Mouse (Mus musculus) central nervous system, embryonic 18 days (tissue): ENCODE results near the gene Ms4a12. TPM values are rescaled to one million over a fixed set of nuclear protein-coding genes. Genes with fewer than 3 reads are reported as not detected.

Source experiments
- polyA plus RNA-seq: library from polyadenylated mRNA; depleted of rRNA; stranded (reverse); fragments of >200 nt; gene quantifications from 2 replicates; pipeline ENCODE4 v1.2.3, GENCODE M21; 2012; rRNA removed

Ms4a12 gene
- polyA plus RNA-seq: not detected in 2 replicates

GRCm38 (mm10) chr19:11232348-11232747, at the start of gene Ms4a12:
Gene Ms4a12, minus strand, starts transcription at chr19:11232448.

GRCm38 (mm10) chr19:11266052-11266845, 34.0 kb upstream of the Ms4a12 start, which contains the start of gene Ms4a1:
Gene Ms4a1, minus strand, starts transcription at chr19:11266241.

DNA sequence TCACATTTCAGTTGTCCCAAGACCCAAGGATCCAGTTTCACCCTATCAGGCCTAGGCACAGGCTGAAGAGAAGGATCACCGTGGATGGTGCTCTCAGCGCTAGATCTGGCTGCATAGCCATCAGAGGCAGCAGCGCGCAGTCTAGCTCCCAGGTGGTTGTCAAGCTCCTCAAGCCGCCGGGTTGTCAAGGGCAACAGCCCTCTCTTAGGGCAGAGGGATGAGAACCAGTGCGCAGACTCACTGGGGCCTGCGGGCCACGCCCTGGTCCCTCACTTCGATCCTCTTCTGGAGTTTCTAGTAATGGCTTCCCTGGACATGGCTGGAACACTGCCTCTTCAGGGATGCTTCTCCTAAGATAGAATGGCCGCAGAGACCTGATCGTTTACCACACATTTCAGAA, 35.7 kb downstream of the Ms4a12 start, which contains the start of gene Ms4a13:
Gene Ms4a13 (minus strand): TSS at position 192 of the 400 bp plus-strand sequence.

DNA sequence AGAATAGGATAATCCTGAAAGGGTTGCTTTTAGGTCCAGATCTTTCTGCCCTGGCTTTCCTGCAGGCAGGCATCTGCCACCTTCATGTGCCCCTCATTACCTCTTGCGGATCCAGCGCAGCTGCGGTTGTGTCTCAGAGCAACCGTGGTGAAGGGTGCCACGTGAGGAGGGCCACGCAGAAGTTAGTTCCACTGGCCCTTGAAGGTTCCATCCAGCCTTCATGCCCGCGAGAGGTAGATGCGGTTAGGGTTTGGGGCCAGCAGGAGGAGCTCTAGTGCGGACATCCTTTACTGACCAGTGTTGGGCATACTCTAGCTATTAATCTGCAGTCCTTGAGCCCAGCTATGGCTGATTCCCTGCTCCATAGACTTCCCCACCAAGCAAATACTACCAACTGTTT, 67.1 kb downstream of the Ms4a12 start, which contains the start of gene 1700025F22Rik:
Gene 1700025F22Rik (minus strand): TSS at position 149 of the 400 bp plus-strand sequence.

Other genes with a start within 250 kb of the Ms4a12 start
- 0.95 and 2.3 TPM in 2 replicates for gene Ms4a15, start 239.2 kb downstream of the Ms4a12 start, polyA plus RNA-seq
- gene Ms4a18, start 214.4 kb downstream of the Ms4a12 start, polyA plus RNA-seq: not detected in 2 replicates
- 0.06 and 0.07 TPM in 2 replicates for gene Ms4a8a, start 151.3 kb downstream of the Ms4a12 start, polyA plus RNA-seq
- gene 1700017D01Rik, start 101.6 kb downstream of the Ms4a12 start, polyA plus RNA-seq: not detected in 2 replicates
- not detected in 2 replicates for gene 1700025F22Rik, start 67.1 kb downstream of the Ms4a12 start, polyA plus RNA-seq
- gene Ms4a13, start 35.7 kb downstream of the Ms4a12 start, polyA plus RNA-seq: not detected in 2 replicates
- 0.03 and 0.04 TPM in 2 replicates for gene Ms4a1, start 33.8 kb upstream of the Ms4a12 start, polyA plus RNA-seq
- not detected in 2 replicates for gene Ms4a5, start 51.4 kb upstream of the Ms4a12 start, polyA plus RNA-seq
- gene Ms4a14, start 82.0 kb upstream of the Ms4a12 start, polyA plus RNA-seq: 0.12 and 0.13 TPM in 2 replicates
- gene Ms4a7, start 103.7 kb upstream of the Ms4a12 start, polyA plus RNA-seq: 1.4 and 1.5 TPM in 2 replicates
- gene Ms4a4a, start 143.1 kb upstream of the Ms4a12 start, polyA plus RNA-seq: 0.16 and 0.26 TPM in 2 replicates
- 0.03 TPM in 1 of 2 replicates, not detected in the other for gene Ms4a4c, start 172.3 kb upstream of the Ms4a12 start, polyA plus RNA-seq
- 0.09 TPM in 1 of 2 replicates, not detected in the other for gene Ms4a4b, start 211.1 kb upstream of the Ms4a12 start, polyA plus RNA-seq
- 1.3 and 1.4 TPM in 2 replicates for gene Ms4a6c, start 236.9 kb upstream of the Ms4a12 start, polyA plus RNA-seq